Mouse (Mus musculus) hindbrain, embryonic 15.5 days (tissue): ENCODE measurements around the gene Apol7a. TPM values are rescaled to one million over a fixed set of nuclear protein-coding genes. Genes with fewer than 3 reads are reported as not detected.

Experiments used
- ATAC-seq: fragments of 200-750 bp; cut with Nextera tagmentation; 2 replicates; pipeline ENCODE4 v1.8.0; 2017; ENCODE audit warnings: low read depth, moderate number of reproducible peaks, moderate TSS enrichment; ENCODE audit not compliant: low FRiP score
- H3K27ac ChIP-seq: fragments of 300-500 bp; sonication (generic); replicated peaks from 2 replicates; pipeline ENCODE4 v1.5.1; 2015; ENCODE audit warnings: mild to moderate bottlenecking, inconsistent platforms
- H3K27me3 ChIP-seq: fragments of 300-500 bp; sonication (generic); 2 replicates; pipeline ENCODE4 v1.6.1; 2015; ENCODE audit warnings: control low read depth, inconsistent platforms
- H3K36me3 ChIP-seq: fragments of 300-500 bp; sonication (generic); 2 replicates; pipeline ENCODE4 v1.6.1; 2015; ENCODE audit warnings: control low read depth, inconsistent platforms
- H3K4me1 ChIP-seq: fragments of 300-500 bp; sonication (generic); replicated peaks from 2 replicates; pipeline ENCODE4 v1.6.1; 2015; ENCODE audit warnings: control low read depth, inconsistent platforms
- H3K4me2 ChIP-seq: fragments of 300-500 bp; sonication (generic); 2 replicates; pipeline ENCODE4 v1.6.1; 2015; ENCODE audit warnings: moderate library complexity, mild to moderate bottlenecking, inconsistent platforms
- H3K4me3 ChIP-seq: fragments of 300-500 bp; sonication (generic); 2 replicates; pipeline ENCODE4 v1.5.1; 2015; ENCODE audit warnings: mild to moderate bottlenecking, inconsistent platforms
- H3K9ac ChIP-seq: fragments of 300-500 bp; sonication (generic); 2 replicates; pipeline ENCODE4 v1.6.1; 2015; ENCODE audit warnings: inconsistent platforms
- H3K9me3 ChIP-seq: fragments of 300-500 bp; sonication (generic); 2 replicates; pipeline ENCODE4 v1.6.1; 2016; ENCODE audit warnings: control low read depth, inconsistent platforms
- WGBS: fragments of 180-500 bp; shearing (Covaris S2); methylation state at CpG from one replicate; pipeline ENCODE4 v1.1.7; 2015; 5-methylcytosine and 5-hydroxymethylcytosine counted together
- polyA plus RNA-seq: library from polyadenylated mRNA; unstranded; fragments of >200 nt; fragmentation: Nextera tagmentation; extraction: Ambion mirVana; gene quantifications from 2 replicates; pipeline ENCODE4 v1.2.1, GENCODE M21; 2015

Apol7a gene
- polyA plus RNA-seq, 1 experiment from 2014 or later = not detected

GRCm38 (mm10) chr15:77368818-77369320, 30.0 kb downstream of the Apol7a start:
- no peak overlapping the region; the same call in 1 of the 2 replicates for H3K9ac ChIP-seq
- peaks cover 29% of the 10 kb centered on the region for H3K4me1 ChIP-seq
- H3K36me3 ChIP-seq = no peaks in the 10 kb centered on the region
- no peak overlapping the region for H3K4me3 ChIP-seq
- H3K27ac ChIP-seq = no peak overlapping the region
- H3K27me3 ChIP-seq = no peaks in the 10 kb centered on the region
- WGBS = 86% methylated on average over 12 of the region's 12 CpGs
- H3K4me2 ChIP-seq = peak overlapping the region; percentile 37; the same call in 1 of the 2 replicates
- no peak for ATAC-seq
- H3K9me3 ChIP-seq = no peaks in the 10 kb centered on the region

- no peaks in the 10 kb centered on the region for H3K36me3 ChIP-seq
- H3K4me3 ChIP-seq = no peak overlapping the region
- H3K27me3 ChIP-seq = no peaks in the 10 kb centered on the region
- H3K4me2 ChIP-seq = peak overlapping the region; percentile 37
- H3K9ac ChIP-seq = 0 out of 2 replicates have a peak overlapping the region, but pooled peaks have one; percentile 21
- no peaks in the 10 kb centered on the region for H3K9me3 ChIP-seq
- peak; percentile 76 for ATAC-seq
- H3K27ac ChIP-seq = peak overlapping the region; percentile 89
- WGBS = 0% methylated on average over 13 of the region's 13 CpGs
- peaks cover 34% of the 10 kb centered on the region for H3K4me1 ChIP-seq
These were observed 30.8 kb downstream of the Apol7a start for GRCm38 (mm10) chr15:77368148-77368547.

GRCm38 (mm10) chr15:77367504-77367903, 31.4 kb downstream of the Apol7a start:
- WGBS = 42% methylated on average over 8 of the region's 8 CpGs

GRCm38 (mm10) chr15:77366706-77367484, 32.0 kb downstream of the Apol7a start:
- ATAC-seq = peak; percentile 71
- peak overlapping the region; percentile 89 for H3K27ac ChIP-seq
- no peaks in the 10 kb centered on the region for H3K9me3 ChIP-seq
- H3K4me3 ChIP-seq = peak overlapping the region; percentile 35
- no peaks in the 10 kb centered on the region for H3K27me3 ChIP-seq
- peak overlapping the region; percentile 56 for H3K9ac ChIP-seq
- no peaks in the 10 kb centered on the region for H3K36me3 ChIP-seq
- H3K4me2 ChIP-seq = peak overlapping the region; percentile 63
- 1% methylated on average over 26 of the region's 26 CpGs for WGBS
- peaks cover 34% of the 10 kb centered on the region for H3K4me1 ChIP-seq

More at GRCm38 (mm10) chr15:77367504-77367903, 31.4 kb downstream of the Apol7a start:
- peaks cover 34% of the 10 kb centered on the region for H3K4me1 ChIP-seq
- H3K27ac ChIP-seq = peak overlapping the region; percentile 89
- peak overlapping the region; percentile 63; the same call in 1 of the 2 replicates for H3K4me2 ChIP-seq
- H3K4me3 ChIP-seq = no peak overlapping the region
- no peak for ATAC-seq
- no peaks in the 10 kb centered on the region for H3K9me3 ChIP-seq
- H3K9ac ChIP-seq = no peak overlapping the region
- no peaks in the 10 kb centered on the region for H3K27me3 ChIP-seq
- H3K36me3 ChIP-seq = no peaks in the 10 kb centered on the region

- H3K9me3 ChIP-seq = no peaks in the 10 kb centered on the region
- peak overlapping the region; percentile 89 for H3K27ac ChIP-seq
- 52% methylated on average over 9 of the region's 9 CpGs for WGBS
- H3K4me2 ChIP-seq = peak overlapping the region; percentile 63; the same call in 1 of the 2 replicates
- H3K4me1 ChIP-seq = peaks cover 34% of the 10 kb centered on the region
- no peaks in the 10 kb centered on the region for H3K36me3 ChIP-seq
- no peak overlapping the region for H3K9ac ChIP-seq
- ATAC-seq = no peak
- H3K27me3 ChIP-seq = no peaks in the 10 kb centered on the region
- H3K4me3 ChIP-seq = no peak overlapping the region
These were observed 33.0 kb downstream of the Apol7a start for GRCm38 (mm10) chr15:77365700-77366570.

GRCm38 (mm10) chr15:77364026-77364425, 34.9 kb downstream of the Apol7a start:
- WGBS = 49% methylated on average over 3 of the region's 3 CpGs
- H3K4me2 ChIP-seq = no peak overlapping the region
- no peak overlapping the region for H3K4me3 ChIP-seq
- H3K4me1 ChIP-seq = peaks cover 41% of the 10 kb centered on the region
- no peaks in the 10 kb centered on the region for H3K9me3 ChIP-seq
- no peaks in the 10 kb centered on the region for H3K27me3 ChIP-seq
- H3K9ac ChIP-seq = no peak overlapping the region
- no peaks in the 10 kb centered on the region for H3K36me3 ChIP-seq
- no peak for ATAC-seq
- 0 out of 2 replicates have a peak overlapping the region, but pooled peaks have one; percentile 42 for H3K27ac ChIP-seq

- no peak for ATAC-seq
- 12% methylated on average over 6 of the region's 6 CpGs for WGBS
- H3K4me3 ChIP-seq = no peak overlapping the region
- no peaks in the 10 kb centered on the region for H3K27me3 ChIP-seq
- no peak overlapping the region for H3K4me2 ChIP-seq
- peaks cover 40% of the 10 kb centered on the region for H3K4me1 ChIP-seq
- H3K9ac ChIP-seq = no peak overlapping the region
- H3K36me3 ChIP-seq = no peaks in the 10 kb centered on the region
- H3K27ac ChIP-seq = peak overlapping the region; percentile 42; the same call in 1 of the 2 replicates
- H3K9me3 ChIP-seq = no peaks in the 10 kb centered on the region
These were observed 35.3 kb downstream of the Apol7a start for GRCm38 (mm10) chr15:77363578-77363977.

- Histone ChIP-seq H3K4me1 (peaks cover 41% of the 10 kb centered on the region), H3K4me3 (no peak overlapping the region), H3K27ac (no peak overlapping the region; the same call in 1 of the 2 replicates), H3K9me3 (no peaks in the 10 kb centered on the region), H3K9ac (no peak overlapping the region), H3K36me3 (no peaks in the 10 kb centered on the region), H3K27me3 (no peaks in the 10 kb centered on the region), H3K4me2 (no peak overlapping the region)
- ATAC-seq = no peak
- 28% methylated on average over 5 of the region's 5 CpGs for WGBS
These were observed 36.0 kb downstream of the Apol7a start for GRCm38 (mm10) chr15:77362952-77363351.

GRCm38 (mm10) chr15:77359905-77360304, 39.0 kb downstream of the Apol7a start:
- Histone ChIP-seq H3K4me3 (no peak overlapping the region), H3K4me1 (peaks cover 45% of the 10 kb centered on the region), H3K36me3 (no peaks in the 10 kb centered on the region), H3K27ac (no peak overlapping the region), H3K9ac (no peak overlapping the region), H3K27me3 (no peaks in the 10 kb centered on the region), H3K9me3 (no peaks in the 10 kb centered on the region), H3K4me2 (no peak overlapping the region)
- WGBS = 93% methylated on average over 8 of the region's 8 CpGs
- ATAC-seq = no peak

- Histone ChIP-seq H3K9ac (no peak overlapping the region), H3K4me2 (peak overlapping the region; percentile 49; the same call in 1 of the 2 replicates), H3K36me3 (no peaks in the 10 kb centered on the region), H3K27ac (0 out of 2 replicates have a peak overlapping the region, but pooled peaks have one; percentile 42), H3K9me3 (no peaks in the 10 kb centered on the region), H3K4me1 (peaks cover 49% of the 10 kb centered on the region), H3K4me3 (no peak overlapping the region), H3K27me3 (no peaks in the 10 kb centered on the region)
- ATAC-seq = no peak
- 63% methylated on average over 9 of the region's 9 CpGs for WGBS
These were observed 39.4 kb downstream of the Apol7a start for GRCm38 (mm10) chr15:77359486-77359885.

GRCm38 (mm10) chr15:77359084-77359483, 39.8 kb downstream of the Apol7a start:
- Histone ChIP-seq H3K9ac (peak overlapping the region; percentile 23), H3K9me3 (no peaks in the 10 kb centered on the region), H3K36me3 (no peaks in the 10 kb centered on the region), H3K4me3 (peak overlapping the region; percentile 27), H3K4me2 (peak overlapping the region; percentile 49), H3K27me3 (no peaks in the 10 kb centered on the region), H3K4me1 (peaks cover 51% of the 10 kb centered on the region), H3K27ac (peak overlapping the region; percentile 42)
- WGBS = 12% methylated on average over 6 of the region's 6 CpGs
- peak; percentile 10; the same call in 1 of the 2 replicates for ATAC-seq
